Mouse (Mus musculus): ENCODE measurements at regions not wholly inside any gene's neighbourhood (a gene's known extent, or its start where the extent isn't known, plus 50 kb on each side); places are given as distances from the start of the nearest gene placed in this dataset.

DNA sequence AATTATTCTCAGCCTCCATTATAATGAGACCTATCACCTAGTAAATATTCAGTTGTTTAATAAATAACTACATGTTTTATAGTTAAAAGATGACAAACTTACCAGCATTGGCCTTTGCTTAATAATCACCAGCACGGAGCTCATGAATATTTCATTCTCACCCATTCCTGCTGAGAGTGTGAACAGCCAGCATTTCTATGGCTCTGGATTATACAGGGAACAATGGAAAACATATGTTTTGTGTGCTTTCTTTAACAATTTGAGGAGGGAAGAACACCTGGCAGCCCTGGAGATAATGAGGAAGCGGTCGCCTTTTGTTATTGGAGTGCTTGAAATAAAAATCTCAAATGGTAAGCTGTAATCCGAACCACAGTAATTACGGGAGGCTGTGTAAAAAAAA, 528.4 kb downstream of the Cbln4 start:
- dilution Hi-C loops (cut with MboI; ENCODE audit: extremely low pct_ligation_motif_present, extremely low pct_unique_long_range_greater_than_20kb, low sequenced_read_pairs), result no loop called here

DNA sequence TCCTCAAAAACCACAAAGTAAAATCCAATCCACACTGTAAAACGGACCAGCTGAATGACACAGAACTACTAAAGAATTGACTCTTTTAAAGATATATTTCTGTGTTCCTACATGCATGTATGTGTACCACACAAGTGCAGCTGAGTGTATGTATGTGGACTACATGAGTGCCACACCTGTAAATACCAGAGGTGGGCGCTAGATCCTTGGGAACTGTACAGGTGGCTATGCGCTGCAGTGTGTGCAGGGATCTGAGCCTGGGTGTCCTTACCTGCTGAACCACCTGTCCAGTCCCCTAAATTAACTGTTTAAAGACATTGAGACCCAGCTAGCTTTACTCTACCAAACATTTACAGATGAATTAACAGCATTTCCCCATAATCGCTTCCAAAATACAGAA, 546.6 kb downstream of the Cbln4 start:
- TF ChIP-seq MYC (IDR thresholded peaks at IDR 0.05; ENCODE audit: low read depth, low read length), result no peak
- TF ChIP-seq MAZ (IDR thresholded peaks at IDR 0.05; ENCODE audit: low read depth, low read length), result no peak
- TF ChIP-seq ETS1 (conservative IDR thresholded peaks at IDR 0.05; ENCODE audit: low read depth, low read length), result no peak
- TF ChIP-seq PAX5 (IDR thresholded peaks at IDR 0.05; ENCODE audit: low read length), result no peak
- no peak for TF ChIP-seq EP300 (IDR thresholded peaks at IDR 0.05; ENCODE audit: low read length)
- Histone ChIP-seq H3K4me1 (ENCODE audit: control insufficient read depth in 1 of 2, insufficient read depth in 2 of 2) (no peaks in the 10 kb centered on the region), H3K79me2 (replicated peaks; ENCODE audit: control insufficient read depth, extremely low read depth, insufficient read depth, poor library complexity, severe bottlenecking) (no peaks in the 10 kb centered on the region), H3K36me3 (replicated peaks in 1 of 2; ENCODE audit: control insufficient read depth in 1 of 2, insufficient read depth in 1 of 2, low read length in 1 of 2) (no peaks in the 10 kb centered on the region), H3K9me3 (replicated peaks; ENCODE audit: low read length) (peaks cover 68% of the 10 kb centered on the region), H3K27me3 (replicated peaks) (no peaks in the 10 kb centered on the region), H3K4me2 (ENCODE audit: insufficient read depth, low read depth, poor library complexity, severe bottlenecking) (no peak overlapping the region), H3K4me3 (replicated peaks in 1 of 3; ENCODE audit: low read depth in 2 of 3, low read length in 2 of 3, poor library complexity in 1 of 3) (no peak overlapping the region), H3K27ac (ENCODE audit: insufficient read depth, low read depth) (no peak overlapping the region), H3K9ac (ENCODE audit: insufficient read depth, low read depth) (no peak overlapping the region)
- DNase-seq (ENCODE audit: extremely low read depth), result no peak
- in situ Hi-C loops (cut with MboI; ENCODE audit: low pct_ligation_motif_present, low pct_unique_long_range_greater_than_20kb, low sequenced_read_pairs), result no loop called here
- dilution Hi-C loops (cut with MboI; ENCODE audit: extremely low pct_ligation_motif_present, extremely low pct_unique_long_range_greater_than_20kb, low sequenced_read_pairs), result no loop called here

More for the DNA sequence above, 528.4 kb downstream of the Cbln4 start:
- Histone ChIP-seq H3K9me3 (replicated peaks; ENCODE audit: low read length) (peaks cover 77% of the 10 kb centered on the region), H3K27ac (ENCODE audit: insufficient read depth, low read depth) (no peak overlapping the region), H3K79me2 (replicated peaks; ENCODE audit: control insufficient read depth, extremely low read depth, insufficient read depth, poor library complexity, severe bottlenecking) (no peaks in the 10 kb centered on the region), H3K9ac (ENCODE audit: insufficient read depth, low read depth) (no peak overlapping the region), H3K4me2 (ENCODE audit: insufficient read depth, low read depth, poor library complexity, severe bottlenecking) (no peak overlapping the region), H3K36me3 (replicated peaks in 1 of 2; ENCODE audit: control insufficient read depth in 1 of 2, insufficient read depth in 1 of 2, low read length in 1 of 2) (no peaks in the 10 kb centered on the region), H3K27me3 (replicated peaks) (no peaks in the 10 kb centered on the region), H3K4me3 (replicated peaks in 1 of 3; ENCODE audit: low read depth in 2 of 3, low read length in 2 of 3, poor library complexity in 1 of 3) (no peak overlapping the region), H3K4me1 (ENCODE audit: control insufficient read depth in 1 of 2, insufficient read depth in 2 of 2) (no peaks in the 10 kb centered on the region)
- DNase-seq (ENCODE audit: extremely low read depth), result no peak
- in situ Hi-C loops (cut with MboI; ENCODE audit: low pct_ligation_motif_present, low pct_unique_long_range_greater_than_20kb, low sequenced_read_pairs), result no loop called here
- no peak for TF ChIP-seq BHLHE40 (IDR thresholded peaks at IDR 0.05; ENCODE audit: low read depth, low read length)
- no peak for TF ChIP-seq ELF1 (IDR thresholded peaks at IDR 0.05; ENCODE audit: low read depth, low read length)
- TF ChIP-seq EP300 (IDR thresholded peaks at IDR 0.05; ENCODE audit: low read length), result no peak
- TF ChIP-seq KAT2A (IDR thresholded peaks at IDR 0.05; ENCODE audit: insufficient replicate concordance, low read length), result no peak
- TF ChIP-seq MEF2A (IDR thresholded peaks at IDR 0.05; ENCODE audit: borderline replicate concordance, low read depth, low read length), result no peak
- no peak for TF ChIP-seq PAX5 (IDR thresholded peaks at IDR 0.05; ENCODE audit: low read length)
- TF ChIP-seq SIN3A (IDR thresholded peaks at IDR 0.05; ENCODE audit: low read length), result no peak
- no peak for TF ChIP-seq MYC (IDR thresholded peaks at IDR 0.05; ENCODE audit: low read depth, low read length)
- TF ChIP-seq TBP (conservative IDR thresholded peaks at IDR 0.05; ENCODE audit: low read depth, low read length), result no peak
- no peak for TF ChIP-seq ZC3H11A (IDR thresholded peaks at IDR 0.05; ENCODE audit: low read depth, low read length)
- no peak for TF ChIP-seq MAX (IDR thresholded peaks at IDR 0.05; ENCODE audit: low read length)

DNA sequence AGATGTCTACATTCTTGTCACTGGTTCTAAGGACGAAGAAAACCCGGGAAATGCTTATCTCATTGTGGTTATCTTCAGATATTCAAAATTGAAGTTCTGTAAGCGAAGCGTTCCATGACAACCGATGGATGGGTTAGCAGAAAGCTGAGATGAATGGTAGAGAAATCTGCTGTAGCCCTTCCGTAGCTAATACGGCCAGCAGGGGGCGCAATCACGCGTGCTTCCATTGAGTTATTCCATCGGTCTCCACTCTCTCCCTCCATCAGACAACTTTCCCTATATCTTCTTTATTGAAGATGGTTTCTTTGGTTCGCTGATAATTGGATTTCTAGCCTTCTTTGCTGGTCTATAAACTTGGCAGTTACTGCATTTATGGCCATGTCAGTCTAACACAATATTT, 549.5 kb downstream of the Cbln4 start:
- H3K79me2 ChIP-seq (replicated peaks; ENCODE audit: control insufficient read depth, extremely low read depth, insufficient read depth, poor library complexity, severe bottlenecking), result no peaks in the 10 kb centered on the region
- H3K36me3 ChIP-seq (replicated peaks in 1 of 2; ENCODE audit: control insufficient read depth in 1 of 2, insufficient read depth in 1 of 2, low read length in 1 of 2), result no peaks in the 10 kb centered on the region
- no peak overlapping the region for H3K9ac ChIP-seq (ENCODE audit: insufficient read depth, low read depth)
- H3K4me3 ChIP-seq (replicated peaks in 1 of 3; ENCODE audit: low read depth in 2 of 3, low read length in 2 of 3, poor library complexity in 1 of 3), result no peak overlapping the region
- TF ChIP-seq ZMIZ1 (IDR thresholded peaks at IDR 0.05; ENCODE audit: low read depth, low read length) (no peak), CHD1 (IDR thresholded peaks at IDR 0.05; ENCODE audit: low read depth, low read length) (no peak), MEF2A (IDR thresholded peaks at IDR 0.05; ENCODE audit: borderline replicate concordance, low read depth, low read length) (no peak), ETS1 (conservative IDR thresholded peaks at IDR 0.05; ENCODE audit: low read depth, low read length) (no peak), ELF1 (IDR thresholded peaks at IDR 0.05; ENCODE audit: low read depth, low read length) (no peak), GABPA (IDR thresholded peaks at IDR 0.05; ENCODE audit: insufficient replicate concordance, low read depth, low read length) (no peak), BHLHE40 (IDR thresholded peaks at IDR 0.05; ENCODE audit: low read depth, low read length) (no peak), MAX (IDR thresholded peaks at IDR 0.05; ENCODE audit: low read length) (no peak), E2F4 (IDR thresholded peaks at IDR 0.05; ENCODE audit: insufficient replicate concordance, low read depth, low read length) (no peak), EP300 (IDR thresholded peaks at IDR 0.05; ENCODE audit: low read length) (no peak)
- dilution Hi-C loops (cut with MboI; ENCODE audit: extremely low pct_ligation_motif_present, extremely low pct_unique_long_range_greater_than_20kb, low sequenced_read_pairs), result no loop called here
- no peak for DNase-seq (ENCODE audit: extremely low read depth)
- H3K4me2 ChIP-seq (ENCODE audit: insufficient read depth, low read depth, poor library complexity, severe bottlenecking), result no peak overlapping the region
- H3K27ac ChIP-seq (ENCODE audit: insufficient read depth, low read depth), result no peak overlapping the region
- peaks cover 72% of the 10 kb centered on the region for H3K9me3 ChIP-seq (replicated peaks; ENCODE audit: low read length)
- no peaks in the 10 kb centered on the region for H3K27me3 ChIP-seq (replicated peaks)
- H3K4me1 ChIP-seq (ENCODE audit: control insufficient read depth in 1 of 2, insufficient read depth in 2 of 2), result no peaks in the 10 kb centered on the region
- in situ Hi-C loops (cut with MboI; ENCODE audit: low pct_ligation_motif_present, low pct_unique_long_range_greater_than_20kb, low sequenced_read_pairs), result no loop called here

Measured in CH12.LX (cell line).